Mouse (Mus musculus): ENCODE results near the gene Tbx3.

Tbx3 gene

DNA sequence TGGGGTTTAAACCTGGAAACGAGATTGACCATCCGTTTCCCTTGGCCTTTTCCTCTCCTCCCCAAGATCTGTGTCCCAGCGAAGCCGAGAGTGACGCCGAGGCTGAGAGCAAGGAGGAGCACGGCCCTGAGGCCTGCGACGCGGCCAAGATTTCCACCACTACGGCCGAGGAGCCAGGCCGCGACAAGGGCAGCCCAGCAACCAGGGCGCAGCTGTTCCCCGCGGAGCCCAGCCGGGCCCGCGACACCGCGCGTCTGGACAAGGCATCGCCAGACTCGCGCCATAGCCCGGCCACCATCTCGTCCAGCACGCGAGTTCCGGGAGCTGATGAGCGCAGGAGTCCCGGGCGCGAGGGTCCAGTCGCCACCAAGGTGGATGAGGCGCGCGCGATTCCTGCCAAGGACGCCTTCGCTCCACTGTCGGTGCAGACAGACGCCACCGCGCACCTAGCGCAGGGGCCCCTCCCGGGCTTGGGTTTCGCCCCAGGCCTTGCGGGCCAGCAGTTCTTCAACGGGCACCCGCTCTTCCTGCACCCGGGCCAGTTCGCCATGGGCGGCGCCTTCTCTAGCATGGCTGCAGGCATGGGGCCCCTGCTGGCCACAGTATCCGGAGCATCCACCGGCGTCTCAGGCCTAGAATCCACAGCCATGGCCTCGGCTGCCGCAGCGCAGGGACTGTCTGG lies 10.0 kb downstream of the Tbx3 start:
- peak; percentile 53 for DNase-seq (ENCODE audit: low spot score)

DNA sequence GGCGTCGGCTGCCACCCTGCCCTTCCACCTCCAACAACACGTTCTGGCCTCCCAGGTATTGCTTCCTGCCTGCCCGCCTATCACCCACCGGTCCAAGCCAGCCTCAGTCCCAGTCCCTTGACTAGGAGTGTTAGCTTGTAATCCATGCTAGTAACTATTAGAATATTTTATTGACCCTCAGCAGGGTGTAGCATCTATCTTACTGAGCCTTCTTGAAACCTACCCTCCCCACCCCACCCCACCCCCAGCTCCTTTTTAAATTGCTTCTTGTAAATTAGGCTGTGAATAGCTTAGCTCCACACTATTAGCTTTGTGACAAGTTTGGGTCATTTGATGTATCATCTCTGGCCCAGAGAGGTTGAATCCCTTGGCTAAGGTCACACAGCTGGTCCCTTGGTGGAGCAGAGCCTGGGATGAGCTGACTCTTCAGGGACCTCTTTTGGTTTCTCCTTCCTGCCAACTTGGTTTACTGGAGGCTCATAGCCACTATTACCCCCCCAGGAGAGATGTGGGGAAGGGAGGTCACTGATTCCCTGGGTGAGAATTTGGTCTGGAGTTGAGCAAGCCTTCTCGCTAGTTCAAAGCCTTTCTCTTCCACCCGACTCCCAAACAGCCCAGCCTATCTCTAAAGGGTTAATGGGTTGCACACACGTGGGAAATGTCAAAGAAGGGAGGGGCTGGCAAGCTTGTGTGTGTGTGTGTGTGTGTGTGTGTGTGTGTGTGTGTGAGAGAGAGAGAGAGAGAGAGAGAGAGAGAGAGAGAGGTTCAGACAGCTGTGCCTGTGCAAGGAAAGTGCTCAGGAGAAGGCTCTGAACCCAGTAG lies 10.8 kb downstream of the Tbx3 start:
- no peak for DNase-seq (ENCODE audit: low spot score)

DNA sequence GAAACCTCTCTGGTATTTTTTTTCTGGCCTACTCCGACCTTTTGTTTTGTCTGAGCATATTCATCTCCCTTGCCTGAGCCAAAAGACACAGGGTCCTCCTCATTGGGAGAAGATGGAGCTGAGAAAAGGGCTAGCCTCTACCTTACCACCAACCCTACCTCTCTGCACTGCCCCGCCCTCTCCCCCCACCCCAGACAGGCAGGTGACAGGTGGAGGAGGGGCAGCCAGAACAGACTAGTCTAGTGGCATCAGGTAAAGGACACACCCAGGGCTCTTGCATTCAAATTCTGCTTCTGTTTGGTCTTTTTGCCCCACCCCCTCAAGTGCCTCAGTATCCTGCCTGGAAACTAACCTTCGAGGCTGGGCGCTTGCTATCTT lies 11.4 kb downstream of the Tbx3 start:
- no peak for DNase-seq (ENCODE audit: low spot score)

DNA sequence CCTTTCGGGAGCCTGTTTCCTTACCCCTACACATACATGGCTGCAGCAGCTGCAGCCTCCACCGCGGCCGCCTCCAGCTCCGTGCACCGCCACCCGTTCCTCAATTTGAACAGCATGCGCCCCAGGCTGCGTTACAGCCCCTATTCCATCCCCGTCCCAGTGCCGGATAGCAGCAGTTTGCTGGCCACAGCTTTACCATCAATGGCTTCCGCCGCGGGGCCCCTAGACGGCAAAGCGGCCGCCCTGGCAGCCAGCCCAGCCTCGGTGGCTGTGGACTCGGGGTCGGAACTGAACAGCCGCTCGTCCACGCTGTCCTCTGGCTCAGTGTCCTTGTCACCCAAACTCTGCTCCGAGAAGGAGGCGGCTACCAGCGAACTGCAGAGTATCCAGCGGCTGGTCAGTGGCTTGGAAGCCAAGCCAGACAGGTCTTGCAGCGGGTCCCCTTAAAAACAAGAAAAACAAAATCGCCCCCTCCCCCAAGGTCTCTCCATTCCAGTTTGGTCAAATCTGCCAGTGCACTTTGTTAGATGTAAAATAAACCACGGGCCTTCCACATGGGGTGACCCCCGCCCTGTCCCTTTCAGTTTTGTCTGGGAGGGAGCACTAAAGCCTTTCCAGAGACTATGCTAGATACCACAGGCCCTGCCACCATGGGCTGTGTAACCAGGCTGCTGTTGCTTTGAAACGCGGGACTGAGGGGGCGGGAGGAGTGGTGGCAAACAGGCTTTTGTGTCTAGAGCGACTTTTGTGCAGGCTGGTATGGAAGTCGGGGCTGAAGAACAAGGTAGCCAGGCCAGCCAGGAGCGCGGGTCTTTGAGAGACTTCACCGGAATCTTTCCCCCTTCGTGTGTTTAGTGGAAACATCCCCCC lies 12.4 kb downstream of the Tbx3 start:
- peak; percentile 47 for DNase-seq (ENCODE audit: low spot score)

DNA sequence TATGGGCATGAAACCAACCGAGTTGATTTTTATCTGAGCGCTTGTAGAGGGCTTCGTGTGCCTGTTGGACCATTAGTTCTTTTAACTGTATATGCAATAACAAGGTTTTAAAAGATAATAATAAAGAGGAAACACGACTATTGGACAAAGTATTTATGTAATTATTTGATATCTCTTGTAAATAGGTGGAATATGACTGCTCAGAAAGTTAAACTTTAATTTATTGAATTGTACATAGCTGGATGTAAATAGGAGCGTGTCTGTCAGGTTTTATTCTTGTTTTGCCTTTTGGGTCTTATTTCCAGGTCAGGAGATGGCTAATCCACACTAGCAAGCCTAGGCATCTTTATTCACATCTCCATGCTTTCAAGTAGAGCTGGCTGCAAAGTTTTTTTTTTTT lies 13.4 kb downstream of the Tbx3 start:
- no peak for DNase-seq (ENCODE audit: low spot score)

DNA sequence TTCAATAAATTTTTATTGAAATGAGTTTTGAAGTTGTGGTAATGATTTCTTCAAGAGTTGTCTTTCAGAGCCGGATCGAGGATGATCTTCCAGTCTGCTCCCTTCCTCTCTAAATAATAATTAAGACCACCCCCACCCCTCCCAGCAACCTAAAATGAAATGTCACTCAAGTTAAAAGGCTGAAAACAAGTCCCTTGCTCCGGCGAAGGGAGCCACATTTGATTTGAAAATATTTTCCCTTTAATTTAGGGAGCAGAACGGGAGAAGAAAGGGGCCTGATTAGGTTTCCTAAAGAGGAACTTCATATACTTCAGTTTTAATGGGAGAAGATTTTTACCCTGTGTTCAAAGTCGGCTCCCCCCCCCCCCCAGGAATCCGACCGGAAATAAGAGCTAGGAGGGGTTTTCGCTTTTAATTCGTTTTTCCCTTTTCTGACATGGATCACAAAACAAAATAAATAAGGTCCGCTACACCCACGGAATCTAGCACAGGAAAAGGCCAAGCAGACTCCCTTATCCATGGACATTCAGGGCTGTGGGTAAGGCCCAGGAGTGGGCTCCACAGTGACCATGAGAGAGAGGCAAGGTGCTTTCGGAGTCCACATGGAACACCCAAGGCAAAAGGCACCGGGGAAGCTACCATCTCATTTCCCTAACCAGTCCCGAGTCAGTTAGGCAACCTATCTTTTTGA lies 14.4 kb downstream of the Tbx3 start:
- peak; percentile 55 for DNase-seq (ENCODE audit: low spot score)

DNA sequence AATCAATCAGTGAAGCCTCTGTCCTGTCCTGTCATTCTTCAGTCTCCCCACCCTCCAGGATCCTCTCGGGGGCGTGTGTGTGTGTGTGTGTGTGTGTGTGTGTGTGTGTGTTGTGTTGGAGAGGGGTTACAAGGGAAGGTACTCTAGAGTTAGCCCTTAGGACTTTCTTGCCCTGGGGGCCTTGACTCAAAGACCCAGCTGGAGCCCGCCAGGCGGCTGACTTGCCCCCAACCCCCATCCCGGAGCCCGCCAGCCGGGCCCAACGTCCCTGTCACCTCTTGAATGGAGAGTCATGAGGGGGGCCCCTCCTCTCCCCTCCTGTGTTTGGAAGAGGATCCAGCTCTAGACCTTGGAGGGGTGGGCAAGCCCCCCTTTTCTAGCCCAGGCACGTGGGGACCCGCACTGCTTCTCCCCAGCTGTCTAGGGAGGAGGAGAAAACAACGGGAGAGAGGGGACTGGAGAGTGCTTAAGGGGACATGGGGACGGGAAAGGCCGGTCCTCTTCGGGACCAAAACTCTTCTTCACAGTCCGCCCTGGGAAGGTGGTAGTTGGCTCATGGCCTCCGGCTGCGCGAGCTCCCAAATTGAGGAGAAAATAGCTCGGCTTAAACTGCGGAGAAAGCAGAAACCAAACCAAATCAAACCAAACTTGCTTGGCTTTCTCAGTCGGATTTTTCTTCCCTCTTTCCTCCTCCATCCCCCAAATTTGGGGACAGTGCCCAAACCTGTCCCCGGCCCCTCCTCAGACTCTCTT lies 15.2 kb downstream of the Tbx3 start:
- peak; percentile 51 for DNase-seq (ENCODE audit: low spot score)

DNA sequence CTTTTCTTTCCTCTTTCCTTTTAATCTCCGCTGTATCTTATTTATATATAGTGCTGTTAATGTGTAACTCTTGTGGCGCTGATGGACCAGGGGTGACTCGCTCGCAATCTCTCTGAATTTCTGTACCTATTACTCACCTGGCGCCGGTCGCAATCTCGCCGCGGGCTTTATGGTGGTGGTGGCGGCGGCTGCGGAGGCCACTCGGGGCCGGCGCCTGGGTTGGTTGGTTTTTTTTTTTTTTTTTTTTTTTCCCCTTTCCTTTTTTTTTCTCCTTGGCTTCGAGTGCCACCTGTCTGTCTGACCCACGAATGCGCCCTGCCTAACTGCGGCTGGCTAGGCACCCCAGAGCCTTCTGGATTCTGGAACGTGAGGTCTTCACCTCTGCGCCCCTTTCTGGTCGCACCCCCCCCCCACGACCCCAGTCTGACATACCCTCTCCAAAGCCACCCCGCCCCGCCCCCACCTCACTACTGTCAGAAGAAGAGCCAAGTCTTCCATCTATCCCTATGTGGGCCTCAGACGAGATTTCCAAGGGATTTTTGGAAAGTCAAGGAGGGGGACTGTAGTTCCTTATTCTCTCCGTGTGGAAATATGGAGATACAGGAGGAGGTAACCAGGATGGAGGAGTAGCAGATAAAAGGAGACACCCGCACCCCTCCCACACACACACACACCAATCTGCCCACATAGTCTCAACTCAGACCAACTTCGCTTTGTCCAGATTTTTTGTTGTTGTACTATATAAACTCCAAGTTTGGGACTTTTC lies 15.9 kb downstream of the Tbx3 start:
- DNase-seq (ENCODE audit: low spot score), result peak; percentile 65

DNA sequence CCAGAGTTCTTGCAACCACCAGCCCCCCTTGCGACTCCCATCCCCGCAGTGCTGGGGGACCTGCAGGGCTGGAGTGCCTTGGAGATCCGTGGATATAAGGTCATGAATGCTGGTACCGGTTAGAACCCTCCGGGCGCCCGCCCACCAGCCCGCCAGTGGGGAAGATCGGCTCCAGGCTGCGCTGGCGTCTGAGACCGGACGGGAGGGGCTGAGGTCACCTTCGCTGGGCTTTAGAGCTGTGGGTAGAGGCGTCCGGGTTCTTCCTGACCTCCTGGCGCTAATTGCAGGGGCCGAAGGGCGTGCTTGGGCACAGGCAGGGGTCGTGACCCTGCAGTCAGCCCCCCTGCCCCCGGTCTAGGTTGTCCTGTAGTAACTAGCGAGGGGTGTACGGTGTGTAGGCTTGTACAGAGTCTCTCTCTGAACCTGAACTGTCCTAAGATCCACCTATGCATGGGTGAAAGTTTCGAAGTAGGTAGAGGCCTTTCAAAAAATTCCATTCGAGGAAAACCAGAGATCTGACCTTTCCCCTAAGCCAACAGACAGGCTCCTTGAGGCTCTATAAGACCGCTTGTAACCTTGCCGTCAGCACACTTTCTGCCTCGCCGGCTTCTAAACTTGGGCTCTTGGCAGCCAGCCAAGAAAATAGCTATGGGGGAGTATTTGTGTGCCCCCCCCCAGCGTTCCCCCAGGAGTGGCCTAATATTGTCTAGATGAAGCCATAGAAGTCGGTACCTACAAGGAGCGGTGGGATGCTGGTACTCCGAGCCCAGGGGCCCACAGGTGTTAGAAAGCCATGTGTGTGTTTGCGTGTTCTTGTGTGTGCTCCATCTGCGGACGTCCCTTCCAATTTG lies 16.8 kb downstream of the Tbx3 start:
- DNase-seq (ENCODE audit: low spot score), result peak; percentile 63

DNA sequence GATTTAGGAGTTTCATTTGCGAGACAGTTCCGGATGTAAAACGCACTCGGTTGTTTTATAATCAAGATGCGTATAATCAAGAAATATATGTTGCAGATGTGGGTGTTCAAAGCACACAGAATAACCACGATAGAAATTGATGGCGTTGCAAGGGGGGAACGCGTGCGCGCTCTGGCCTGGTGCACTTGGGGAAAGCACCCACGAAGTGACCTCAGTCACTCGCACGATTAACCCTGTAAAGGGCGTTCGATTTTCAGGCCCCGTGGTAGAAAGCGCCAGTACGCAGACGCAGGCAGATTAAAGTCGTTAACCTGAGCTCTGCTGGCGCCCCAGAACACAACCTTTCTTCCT lies 17.4 kb downstream of the Tbx3 start:
- DNase-seq (ENCODE audit: low spot score), result no peak

DNA sequence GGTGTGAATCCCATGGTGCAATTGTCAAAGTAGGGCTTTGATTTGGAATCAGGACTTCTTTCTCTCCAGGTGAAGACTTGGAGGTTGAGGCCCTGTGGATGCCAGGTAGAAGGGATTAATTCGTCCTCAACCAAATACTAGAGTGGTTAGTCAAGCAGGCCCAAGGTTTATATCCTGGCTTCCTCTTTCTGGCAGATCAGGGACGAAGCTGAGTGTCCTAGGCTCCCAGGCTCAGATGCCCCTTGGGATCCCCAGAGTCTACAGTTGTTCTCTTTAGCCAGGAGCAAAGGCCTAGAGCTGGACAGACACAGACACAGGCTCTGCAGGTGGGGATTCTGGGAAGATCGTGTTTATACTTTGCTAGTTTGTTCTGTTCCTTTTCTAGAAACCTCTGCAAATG lies 17.8 kb downstream of the Tbx3 start:
- DNase-seq (ENCODE audit: low spot score), result no peak

DNA sequence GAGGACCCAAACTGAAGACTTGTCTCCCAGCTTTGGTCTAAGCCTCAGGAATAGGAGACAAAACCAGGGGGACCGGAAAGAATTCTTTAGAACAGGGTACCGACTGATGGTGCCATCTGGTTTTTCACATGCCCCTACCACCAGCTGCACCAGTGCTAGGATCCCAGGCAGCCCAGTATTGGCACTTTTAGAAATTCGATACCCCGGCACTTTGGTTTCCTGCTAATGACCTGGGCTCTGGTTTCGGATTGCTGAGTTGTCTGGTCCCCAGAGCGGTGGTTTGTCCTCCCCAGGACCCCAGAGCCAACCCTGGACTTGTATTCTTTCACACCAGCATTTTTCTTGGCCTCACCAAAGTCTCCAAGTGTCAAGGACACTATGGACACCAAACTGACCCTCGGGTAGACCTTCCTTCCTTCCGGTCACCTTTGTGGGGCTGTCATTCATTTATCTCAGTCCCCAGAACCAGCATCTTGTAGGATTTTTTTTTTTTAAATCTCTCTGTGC lies 18.5 kb downstream of the Tbx3 start:
- no peak for DNase-seq (ENCODE audit: low spot score)

DNA sequence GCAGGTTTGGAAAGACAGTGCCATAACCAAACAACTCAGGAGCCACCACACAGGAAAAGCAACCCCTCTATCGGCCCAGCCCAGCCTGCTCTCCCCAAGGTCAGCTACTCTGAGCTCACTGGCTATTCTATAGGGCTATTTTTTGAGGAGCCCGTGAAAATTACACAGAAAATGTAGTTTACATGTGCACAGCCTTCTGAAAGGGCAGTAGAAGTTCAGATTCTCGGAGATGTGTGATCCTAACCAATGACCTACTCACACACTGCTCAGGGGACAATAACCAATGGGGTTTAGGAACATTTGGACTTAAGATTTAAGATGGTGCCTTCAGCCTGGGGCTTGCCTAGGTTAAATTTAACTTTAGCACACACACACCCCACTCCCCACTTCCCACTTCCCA lies 19.0 kb downstream of the Tbx3 start:
- DNase-seq (ENCODE audit: low spot score), result no peak

DNA sequence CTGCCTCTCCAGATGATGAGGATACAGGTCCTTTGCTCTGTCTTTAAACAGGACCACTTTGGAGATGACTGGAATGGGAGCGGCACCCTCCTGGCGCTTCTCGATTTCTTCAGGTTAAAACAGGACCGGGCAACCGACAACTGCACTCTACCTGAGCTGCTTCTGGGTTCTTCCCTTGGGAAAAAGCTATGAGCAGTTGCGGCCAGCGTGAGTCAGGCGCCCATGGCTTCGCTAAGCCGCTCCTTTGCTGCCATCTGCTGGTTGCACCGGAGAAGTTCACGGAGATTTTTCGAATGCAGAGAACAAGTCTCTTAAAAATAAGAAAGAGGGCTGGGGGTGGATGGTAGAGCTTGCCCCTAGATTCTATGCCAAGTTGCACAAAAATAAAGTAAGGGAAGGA lies 20.6 kb downstream of the Tbx3 start:
- peak; percentile 89 for DNase-seq (ENCODE audit: low spot score)

DNA sequence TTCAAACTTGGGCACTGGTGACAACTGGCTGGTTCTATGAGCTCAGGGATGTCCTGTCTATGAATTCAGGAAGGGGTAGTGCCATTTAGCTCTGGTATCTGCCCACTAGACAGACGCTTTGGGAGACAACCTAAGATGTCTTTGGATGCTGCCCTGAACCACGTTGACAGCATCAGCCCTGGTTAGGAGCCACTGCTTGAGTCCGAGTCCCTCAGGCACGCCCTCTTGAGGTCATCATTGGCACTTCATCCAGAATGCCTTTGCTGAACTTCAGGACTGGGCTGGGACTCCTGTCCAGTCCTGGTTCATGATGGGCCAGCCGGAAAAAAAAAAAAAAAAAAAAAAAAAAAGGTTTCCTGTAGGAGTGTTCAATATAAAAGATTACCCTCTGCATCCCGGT lies 22.0 kb downstream of the Tbx3 start:
- no peak for DNase-seq (ENCODE audit: low spot score)

DNA sequence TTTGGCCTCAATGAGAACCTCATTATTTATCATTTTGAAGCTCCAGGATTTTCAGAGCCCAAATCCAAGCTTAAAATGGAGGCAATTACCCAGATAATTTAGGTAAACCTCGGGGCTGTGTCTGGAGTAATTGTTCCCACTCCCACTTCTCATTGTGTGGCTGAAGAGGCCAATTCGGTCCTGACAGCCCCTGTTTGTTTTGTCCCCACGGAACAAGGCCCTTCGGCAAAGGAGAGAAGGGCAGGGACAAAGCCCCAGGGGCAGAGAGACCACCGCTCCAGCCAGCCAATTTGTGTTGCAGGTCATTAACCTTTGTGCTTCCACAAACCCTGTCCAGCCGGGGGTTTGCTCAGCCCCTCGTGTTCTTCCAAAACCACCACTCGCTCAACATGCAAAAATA lies 24.4 kb downstream of the Tbx3 start:
- peak; percentile 60 for DNase-seq (ENCODE audit: low spot score)

DNA sequence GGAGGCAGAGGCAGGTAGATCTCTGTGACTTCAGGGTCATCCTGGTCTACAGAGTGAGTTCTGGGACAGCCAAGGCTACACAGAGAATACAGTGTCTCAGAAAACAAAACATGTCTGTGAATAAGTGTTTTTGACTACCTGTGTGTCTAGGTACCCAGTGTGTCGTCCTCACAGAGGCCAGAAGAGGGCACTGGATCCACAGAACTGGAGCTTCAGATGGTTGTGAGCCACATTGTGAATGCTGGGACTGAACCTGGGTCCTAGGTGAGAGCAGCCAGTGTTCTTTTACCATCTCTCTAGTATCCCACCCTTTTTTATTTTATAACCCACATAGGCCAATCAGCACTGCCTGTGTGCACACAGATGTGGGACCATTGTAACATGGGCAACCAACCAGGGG lies 32.6 kb downstream of the Tbx3 start:
- no peak for DNase-seq (ENCODE audit: low spot score)

DNA sequence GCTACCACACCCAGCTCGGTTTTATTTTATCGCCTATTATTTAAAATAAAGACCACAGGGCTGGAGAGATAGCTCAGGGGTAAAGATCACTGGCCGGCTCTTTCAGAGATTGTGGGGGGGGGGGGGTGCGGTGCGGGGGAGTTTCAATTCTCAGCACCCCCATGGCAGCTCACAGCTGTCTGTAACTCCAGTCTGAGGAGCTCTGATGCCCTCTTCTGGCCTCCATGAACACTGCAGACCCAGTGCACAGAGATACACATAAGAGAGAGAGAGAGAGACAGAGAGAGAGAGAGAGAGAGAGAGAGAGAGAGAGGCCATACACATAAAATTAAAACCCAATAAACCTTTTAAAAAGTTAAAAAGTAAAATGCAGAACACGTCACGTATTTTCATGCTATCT lies 34.4 kb downstream of the Tbx3 start:
- DNase-seq (ENCODE audit: low spot score), result no peak

DNA sequence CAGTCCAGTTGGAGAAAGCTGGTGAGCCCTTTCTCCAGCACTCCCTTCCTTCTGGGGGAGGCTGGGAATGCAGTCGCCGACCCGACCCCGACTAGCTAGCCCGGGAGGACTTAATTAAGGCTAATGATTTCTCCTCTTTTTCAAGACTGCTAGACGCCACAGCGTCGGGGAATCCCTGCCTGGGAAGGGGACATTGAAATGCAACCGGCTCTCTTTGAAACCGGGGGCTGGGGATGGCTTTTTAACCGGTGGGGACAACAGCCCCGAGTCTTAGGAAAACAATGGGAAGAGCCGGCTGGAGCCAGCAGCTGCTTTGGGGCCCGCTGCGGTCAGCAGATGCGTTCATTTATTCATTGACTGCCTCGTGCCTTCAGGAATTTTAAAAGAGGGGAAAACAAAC lies 36.0 kb downstream of the Tbx3 start:
- peak; percentile 49 for DNase-seq (ENCODE audit: low spot score)

All from embryo, embryonic 10 days (tissue).